Mouse (Mus musculus) G1E (cell line): Measurements from ENCODE around the gene Gpd1l.

Experiments
- CTCF ChIP-seq: IDR thresholded peaks from 2 replicates; pipeline ENCODE4 v1.5.1; 2012; ENCODE audit warnings: low read depth, low read length, inconsistent platforms, mixed read lengths
- GATA1 ChIP-seq: IDR thresholded peaks from 2 replicates; pipeline ENCODE4 v1.6.1; 2012; ENCODE audit warnings: borderline replicate concordance, low read length, inconsistent platforms, mixed read lengths
- GATA2 ChIP-seq: IDR thresholded peaks from 2 replicates; pipeline ENCODE4 v1.6.1; 2012; ENCODE audit warnings: low read depth, low read length, inconsistent platforms, borderline replicate concordance
- POLR2AphosphoS5 ChIP-seq: IDR thresholded peaks from 2 replicates; pipeline ENCODE4 v1.6.1; 2012; ENCODE audit warnings: low read depth, low read length, inconsistent platforms; ENCODE audit not compliant: insufficient replicate concordance
- TAL1 ChIP-seq: conservative IDR thresholded peaks from 2 replicates; pipeline ENCODE4 v1.6.1; 2012; ENCODE audit warnings: low read depth, low read length, inconsistent platforms, mixed read lengths

DNA sequence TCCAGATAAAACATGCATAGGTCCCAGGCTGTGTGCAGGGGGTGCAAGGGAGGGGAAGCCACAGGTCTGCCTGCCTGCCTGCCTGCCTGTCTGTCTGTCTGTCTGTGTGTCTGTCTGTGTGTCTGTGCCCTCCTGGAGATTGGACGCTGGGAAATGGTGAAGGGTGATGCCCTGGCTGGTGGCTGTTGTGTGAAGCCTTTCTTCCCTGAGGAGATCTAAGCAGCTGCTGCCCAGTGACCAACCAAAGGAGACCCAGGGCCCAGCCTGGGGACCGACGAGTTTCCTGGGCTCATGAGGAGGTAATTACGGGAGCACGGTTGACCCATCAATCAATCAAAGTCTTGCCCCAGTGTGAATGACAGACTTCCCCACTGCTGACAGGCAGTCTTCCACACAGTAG, 11.6 kb downstream of the Gpd1l start:
- TF ChIP-seq TAL1 (no peak), CTCF (no peak), GATA2 (no peak), GATA1 (no peak), POLR2AphosphoS5 (no peak)
